Mouse (Mus musculus) ZHBTc4 (cell line): ENCODE measurements around the gene Apol7e.
"Not testable (repeated sequence)": the region's sequence is repeated elsewhere in the genome, so short reads cannot be mapped to it uniquely, and the experiment has no call there.

Experiments used
- DNase-seq: peaks from one replicate; pipeline ENCODE4 v3.0.0-alpha.2; 2011; ENCODE audit warnings: low read depth, low spot score

The Apol7e gene

DNA sequence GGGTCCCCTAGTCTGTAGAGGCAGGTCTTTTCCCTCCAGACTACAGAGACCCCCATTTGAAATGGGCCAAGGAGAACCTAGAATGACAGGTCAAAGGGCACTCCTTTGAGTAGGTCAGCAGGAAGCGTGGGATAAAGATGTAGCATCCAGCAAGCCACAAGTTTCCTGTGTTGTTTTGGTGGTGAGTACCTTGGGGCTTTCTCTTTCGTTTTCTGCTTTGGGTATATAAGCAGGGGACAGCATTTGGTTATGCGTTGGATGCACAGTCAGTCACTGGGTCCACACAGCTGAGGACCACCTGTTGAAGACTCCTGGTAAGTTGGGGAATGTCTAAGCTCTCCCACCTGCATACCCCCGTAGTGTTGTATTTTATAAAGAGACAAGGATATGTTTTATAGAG is at the start of gene Apol7e:
Apol7e (plus strand) TSS at position 202 of the 400 bp plus-strand sequence.
- DNase-seq = not testable (repeated sequence)

DNA sequence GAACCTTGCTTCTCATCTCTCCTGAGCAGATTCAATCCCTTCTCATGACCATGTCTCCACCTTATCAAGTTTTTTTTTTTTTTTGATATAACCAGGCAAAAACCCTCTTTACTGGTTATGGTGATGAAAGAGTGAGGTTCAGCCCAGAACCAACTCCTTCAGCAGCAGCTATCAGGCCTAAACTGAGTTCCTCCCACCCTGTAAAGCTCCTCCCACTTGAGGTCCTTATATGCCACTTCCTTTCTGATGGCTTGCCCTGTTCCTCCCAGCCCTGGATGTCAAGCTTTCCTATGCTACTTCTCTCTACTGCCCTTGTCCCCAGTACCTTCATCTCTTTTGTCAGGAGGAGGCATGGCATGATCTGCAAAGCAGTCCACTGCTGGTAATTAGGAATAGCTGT is 47.5 kb upstream of the Apol7e start:
- not testable (repeated sequence) for DNase-seq

DNA sequence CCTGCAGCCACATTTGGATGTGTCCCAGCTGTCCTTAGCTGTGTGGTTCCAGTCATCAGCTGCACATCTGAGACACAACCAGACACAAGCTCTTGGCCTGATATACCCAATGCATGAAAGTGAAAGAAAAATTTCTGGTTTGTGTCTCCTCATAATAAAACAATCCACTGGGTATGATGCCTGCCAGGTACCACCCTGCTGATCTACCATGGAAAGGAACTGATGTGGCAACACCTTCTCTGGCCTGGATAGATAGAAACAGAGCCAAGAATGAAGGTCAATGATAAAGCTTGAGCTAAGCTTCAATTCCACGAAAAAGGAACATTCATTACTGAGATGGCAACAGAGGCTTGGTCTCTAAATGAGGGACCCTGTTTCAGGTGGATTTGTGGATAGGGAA is 38.9 kb upstream of the Apol7e start:
- DNase-seq = not testable (repeated sequence)

DNA sequence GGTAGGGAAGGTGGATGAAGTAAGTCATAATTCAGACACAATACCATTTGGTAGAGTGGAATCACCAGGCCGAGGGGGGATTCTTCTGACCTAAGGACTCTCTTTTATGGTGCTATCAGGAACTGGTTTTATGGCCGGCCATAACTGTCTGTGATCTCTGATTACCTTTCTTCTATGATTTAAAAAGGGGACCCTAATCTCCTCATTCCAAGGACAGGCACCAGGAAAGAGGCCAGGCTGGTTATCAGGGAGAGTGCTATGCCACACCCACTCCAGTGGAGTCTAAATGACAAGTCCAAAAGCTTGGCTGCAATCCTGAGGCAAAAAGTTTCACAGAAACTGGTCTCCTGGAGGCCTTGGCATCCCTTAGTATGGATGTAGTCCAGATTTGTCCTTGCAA is 36.8 kb upstream of the Apol7e start:
- not testable (repeated sequence) for DNase-seq

DNA sequence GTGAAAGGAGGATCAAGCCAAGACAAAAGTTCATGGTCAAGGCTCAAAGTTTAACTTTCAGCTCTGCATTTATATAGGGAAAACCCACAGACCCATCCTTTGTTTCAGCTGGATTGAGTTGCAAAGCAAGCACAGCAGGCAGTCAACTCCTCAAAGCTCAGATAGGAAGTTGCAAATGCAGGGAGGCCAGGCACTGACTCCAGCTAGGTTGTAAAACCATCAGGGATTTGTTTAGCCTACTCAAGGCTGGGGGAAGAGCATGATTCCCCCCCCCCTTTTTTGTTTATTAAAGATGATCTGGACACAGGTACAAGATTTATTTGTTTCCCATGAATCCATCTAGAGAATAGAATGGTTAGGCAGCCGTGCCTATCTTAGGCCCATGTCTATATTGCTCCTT is 24.6 kb upstream of the Apol7e start:
- peak; percentile 51 for DNase-seq

DNA sequence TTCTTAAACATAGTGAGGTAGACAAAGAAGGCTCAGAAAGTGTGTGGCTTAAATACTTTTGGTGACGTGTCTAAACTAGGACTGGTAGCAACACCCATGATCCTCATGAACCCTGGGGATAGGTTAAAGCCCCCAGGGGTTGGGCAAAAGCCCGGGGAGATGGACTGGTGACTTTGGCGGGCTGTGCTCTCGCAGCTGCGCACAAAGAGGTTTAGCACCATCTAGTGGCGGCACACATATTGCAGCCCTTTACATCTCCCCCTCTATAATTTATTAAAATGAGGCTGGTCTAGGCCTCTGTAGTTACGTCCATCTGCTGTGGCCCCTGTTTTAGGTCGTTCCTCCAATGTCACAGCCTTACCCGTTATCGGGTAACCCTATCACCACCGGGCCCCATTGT is 14.7 kb upstream of the Apol7e start:
- peak; percentile 59 for DNase-seq

DNA sequence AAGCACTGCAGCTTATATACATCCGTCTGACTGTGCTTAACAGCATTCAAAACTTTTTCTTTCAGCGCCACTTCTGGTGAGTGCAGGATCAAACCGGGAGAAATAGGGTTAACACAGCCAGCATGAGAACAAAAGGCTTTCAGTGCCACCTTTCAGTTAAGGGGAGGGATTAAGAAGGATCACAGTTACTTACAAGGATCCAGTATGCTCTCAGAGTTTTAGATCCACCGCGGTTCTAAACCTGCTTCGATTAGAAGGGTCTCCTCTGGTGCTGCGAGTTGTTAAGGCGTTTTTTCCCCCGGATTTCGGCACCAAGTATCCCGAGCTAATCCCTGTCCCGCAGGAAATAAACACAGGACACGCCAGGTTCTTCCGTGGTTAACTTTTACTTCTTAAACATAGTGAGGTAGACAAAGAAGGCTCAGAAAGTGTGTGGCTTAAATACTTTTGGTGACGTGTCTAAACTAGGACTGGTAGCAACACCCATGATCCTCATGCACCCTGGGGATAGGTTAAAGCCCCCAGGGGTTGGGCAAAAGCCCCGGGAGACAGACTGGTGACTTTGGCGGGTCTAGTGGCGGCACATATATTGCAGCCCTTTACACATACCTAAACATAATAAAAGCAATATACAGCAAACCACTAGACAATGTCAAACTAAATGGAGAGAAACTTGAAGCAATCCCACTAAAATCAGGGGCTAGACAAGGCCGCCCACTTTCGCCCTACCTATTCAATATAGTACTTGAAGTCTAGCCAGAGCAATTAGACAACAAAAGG is 6.9 kb upstream of the Apol7e start:
- DNase-seq = not testable (repeated sequence)

DNA sequence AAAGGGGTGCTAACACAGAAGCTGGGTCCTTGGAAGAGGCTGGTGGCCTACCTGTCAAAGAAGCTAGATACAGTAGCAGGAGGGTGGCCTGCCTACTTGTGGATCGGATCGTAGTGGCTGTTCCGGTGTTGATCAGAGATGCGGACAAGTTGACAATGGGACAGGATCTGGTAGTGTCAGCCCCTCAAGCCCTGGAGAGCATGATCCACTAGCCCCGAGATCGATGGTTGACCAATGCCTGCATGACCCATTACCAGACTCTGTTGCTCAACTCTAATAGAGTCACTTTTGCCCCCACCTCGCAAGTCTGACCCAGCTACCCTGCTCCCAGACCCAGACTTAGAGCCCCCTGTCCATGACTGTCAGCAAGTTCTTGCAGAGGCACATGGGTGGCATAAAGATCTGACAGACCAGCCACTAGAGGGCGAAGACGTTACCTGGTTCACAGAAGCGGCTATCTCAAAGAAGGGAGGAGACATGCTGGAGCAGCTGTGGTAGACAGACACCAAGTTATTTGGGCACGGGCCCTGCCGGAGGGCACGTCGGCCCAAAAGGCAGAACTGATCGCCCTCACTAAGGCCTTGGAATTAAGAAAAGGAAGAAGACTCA is 3.9 kb upstream of the Apol7e start:
- DNase-seq = peak; percentile 67

DNA sequence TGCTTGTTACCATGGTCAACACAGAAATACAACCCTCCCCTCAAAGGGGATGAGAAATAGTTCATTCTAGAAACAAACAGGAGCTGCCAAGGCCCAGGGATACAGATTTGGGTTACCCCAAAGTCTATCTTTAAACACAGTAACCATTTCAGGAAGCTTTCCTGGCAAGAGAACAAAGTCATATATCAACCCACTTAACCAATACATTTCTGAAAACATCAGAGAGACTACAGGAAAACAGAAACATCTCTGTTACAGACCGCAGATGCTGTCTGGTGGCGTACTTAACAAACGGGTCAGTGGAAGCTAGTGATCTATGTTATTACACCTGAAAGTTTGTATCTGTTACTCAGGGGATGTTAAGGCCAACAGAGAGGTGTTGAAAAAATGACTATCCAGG is 6.6 kb downstream of the Apol7e start:
- DNase-seq = not testable (repeated sequence)

DNA sequence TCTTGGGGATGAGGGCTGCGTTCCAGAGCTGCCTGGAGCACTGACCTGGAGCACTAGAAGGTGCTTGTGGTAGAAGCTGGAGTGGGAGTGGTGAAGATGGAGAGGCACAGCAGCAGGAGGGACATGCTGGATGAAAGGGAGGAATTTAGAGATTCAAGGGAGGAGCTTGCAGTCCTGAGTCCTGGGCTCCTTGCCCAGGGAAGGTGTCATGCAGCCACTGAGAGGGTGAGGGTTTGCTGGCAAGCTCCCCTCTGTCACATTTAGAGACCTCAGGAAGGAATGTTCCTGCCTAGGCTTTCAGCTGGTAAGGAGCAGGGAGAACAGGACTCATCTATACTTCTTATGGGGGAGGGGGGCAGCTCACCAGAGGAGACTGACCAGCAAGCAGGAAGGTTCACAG is 10.3 kb downstream of the Apol7e start:
- not testable (repeated sequence) for DNase-seq

DNA sequence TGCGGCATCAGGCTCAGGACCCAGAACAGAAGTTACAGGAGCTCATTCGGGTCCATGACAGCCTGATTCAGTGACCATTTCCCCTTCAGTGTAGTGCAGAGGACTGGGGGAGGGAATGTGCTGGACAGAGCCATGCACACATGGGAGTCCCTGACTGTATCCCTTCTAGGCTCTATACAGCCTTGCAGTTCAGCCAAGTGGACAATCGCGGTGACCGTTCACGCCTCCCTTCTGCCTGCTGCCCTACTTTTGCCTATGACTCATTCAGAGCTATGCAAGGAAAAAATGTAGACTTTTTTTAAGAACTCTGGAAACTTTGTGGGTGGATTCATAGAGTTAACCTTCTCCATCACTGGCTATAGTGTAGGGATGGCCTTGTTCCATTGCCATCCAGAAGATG is 19.6 kb downstream of the Apol7e start:
- DNase-seq = not testable (repeated sequence)

DNA sequence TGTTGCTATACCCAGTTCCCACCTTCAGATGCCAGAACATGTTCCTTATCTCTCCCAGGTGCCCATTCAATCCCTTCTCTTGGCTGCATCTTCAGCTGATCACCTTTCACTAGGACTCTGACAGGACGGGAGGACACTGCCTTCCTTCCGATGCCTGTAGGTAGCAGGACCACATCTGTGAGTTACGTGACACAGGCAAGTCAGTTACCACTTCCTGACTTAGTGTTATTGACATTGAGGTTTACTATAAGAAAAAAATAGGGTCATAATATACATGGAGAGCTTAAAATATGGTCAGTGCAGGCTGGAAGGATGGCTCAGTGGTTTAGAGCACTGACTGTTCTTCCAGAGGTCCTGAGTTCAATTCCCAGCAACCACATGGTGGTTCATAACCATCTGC is 22.9 kb downstream of the Apol7e start:
- not testable (repeated sequence) for DNase-seq

DNA sequence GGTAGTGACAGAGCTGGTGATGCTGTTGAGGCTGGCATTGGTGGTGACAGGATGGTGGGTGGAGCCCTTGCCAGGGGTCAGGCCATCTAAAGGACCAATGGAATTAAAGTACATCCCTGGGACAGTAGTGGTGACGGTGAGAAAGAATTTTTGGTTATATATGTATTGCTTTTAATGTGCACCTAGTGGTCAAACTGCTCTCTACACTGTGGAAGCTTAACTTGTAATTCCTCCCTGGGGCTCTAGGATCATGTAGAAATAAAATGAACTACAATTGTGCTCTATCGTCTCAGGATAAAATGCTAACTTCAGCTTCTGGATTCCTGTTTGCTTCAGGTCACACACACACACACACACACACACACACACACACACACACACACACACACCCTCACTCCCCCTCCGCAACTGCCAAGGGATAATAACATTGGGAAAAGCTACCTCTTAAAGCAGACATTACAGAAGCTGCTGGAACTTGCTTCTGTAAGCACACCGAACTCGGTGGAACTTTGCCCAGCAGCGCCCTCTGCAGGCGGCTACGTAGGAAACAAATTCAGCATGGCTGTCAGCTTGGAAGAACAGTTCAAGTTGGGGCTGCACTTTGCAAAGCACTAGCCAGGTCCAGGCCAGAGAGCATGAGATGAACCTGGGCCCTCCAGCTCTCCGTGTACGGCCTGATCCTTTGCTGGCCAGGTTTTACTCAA is 25.7 kb downstream of the Apol7e start:
- not testable (repeated sequence) for DNase-seq

DNA sequence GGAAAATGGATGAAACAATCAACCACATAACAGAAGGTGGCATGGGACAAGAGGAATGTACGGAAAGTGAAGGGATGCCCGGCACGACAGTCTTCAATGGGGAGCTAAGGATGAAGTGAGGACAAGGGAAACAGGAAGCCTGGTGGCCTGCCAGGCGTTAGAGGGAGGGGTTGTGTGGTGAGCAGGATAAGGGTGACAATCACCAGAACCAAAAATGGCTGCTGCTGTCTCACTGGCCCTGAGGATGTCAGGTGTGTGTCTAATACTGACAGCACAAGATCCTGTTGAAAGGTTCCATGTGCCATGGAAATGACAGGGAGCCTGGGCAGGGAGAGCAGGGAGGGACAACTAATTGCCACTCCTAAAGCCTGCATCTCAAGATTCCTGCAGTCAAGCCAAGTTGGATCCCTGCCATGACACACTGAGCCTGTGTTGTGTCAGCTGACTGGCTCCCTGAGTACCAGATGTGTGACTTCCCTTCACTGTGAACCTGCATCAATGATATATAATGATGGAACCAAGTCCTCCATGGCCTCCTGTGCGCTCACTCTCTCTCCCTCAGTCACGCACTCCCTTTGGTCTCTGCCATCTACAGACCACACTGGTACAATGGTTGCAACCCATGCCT is 26.9 kb downstream of the Apol7e start:
- not testable (repeated sequence) for DNase-seq

DNA sequence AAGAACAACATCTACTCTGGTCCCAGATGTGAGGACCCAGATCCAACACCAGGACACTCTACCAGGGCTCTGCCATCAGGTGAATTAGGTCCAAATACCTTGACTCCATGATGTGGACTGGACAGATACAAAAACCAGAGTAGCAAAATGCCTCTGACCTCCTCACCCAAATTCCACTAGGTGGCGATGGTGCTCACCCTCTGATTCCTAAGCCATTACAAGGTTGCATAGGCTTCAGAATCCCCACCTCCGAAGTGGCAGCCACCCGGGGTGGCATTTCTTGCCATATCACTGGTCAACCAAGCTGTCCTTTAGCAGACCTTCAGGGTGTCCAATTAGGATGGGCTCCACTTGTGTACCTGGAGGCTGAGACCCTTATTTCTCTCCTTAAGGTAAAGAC is 28.5 kb downstream of the Apol7e start:
- DNase-seq = peak; percentile 39

DNA sequence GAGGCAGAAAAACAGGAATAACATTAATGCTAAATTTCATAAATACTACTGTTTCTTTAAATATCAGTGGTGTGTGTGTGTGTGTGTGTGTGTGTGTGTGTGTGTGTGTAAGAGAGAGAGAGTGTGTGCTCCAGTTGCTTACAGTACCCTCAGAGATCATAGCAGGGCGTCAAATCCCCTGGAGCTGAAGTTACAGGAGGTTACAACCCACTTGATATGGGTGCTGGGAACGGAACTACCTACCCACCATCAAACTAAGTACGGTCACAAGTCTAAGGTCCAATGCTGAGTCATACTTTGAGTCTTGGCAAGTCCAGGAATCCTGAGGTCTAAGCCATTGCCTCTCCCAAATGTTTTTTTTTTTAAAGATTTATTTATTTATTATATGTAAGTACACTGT is 29.1 kb downstream of the Apol7e start:
- not testable (repeated sequence) for DNase-seq

DNA sequence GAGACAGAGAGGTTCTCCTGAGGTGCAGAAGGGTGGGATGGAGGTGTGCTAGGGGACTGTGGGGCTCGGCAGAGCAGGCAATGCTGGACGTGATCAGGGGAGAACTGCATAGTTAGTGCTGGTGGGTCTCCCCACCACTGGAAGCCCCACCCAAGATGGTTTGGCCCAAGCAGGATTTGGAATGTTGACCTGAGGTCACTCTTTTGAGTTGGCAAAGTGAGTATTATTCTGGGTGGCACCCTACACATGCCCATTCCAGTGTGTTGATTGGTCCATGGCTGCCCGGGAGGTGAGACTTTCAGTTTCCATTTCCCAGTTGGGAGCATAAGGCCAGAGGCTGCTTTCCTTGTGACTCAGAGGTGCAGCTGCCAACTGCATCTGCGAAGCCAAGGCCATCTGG is 30.1 kb downstream of the Apol7e start, which contains the start of gene Apol9b:
Apol9b (plus strand) TSS at position 301 of the 400 bp plus-strand sequence.
- not testable (repeated sequence) for DNase-seq

DNA sequence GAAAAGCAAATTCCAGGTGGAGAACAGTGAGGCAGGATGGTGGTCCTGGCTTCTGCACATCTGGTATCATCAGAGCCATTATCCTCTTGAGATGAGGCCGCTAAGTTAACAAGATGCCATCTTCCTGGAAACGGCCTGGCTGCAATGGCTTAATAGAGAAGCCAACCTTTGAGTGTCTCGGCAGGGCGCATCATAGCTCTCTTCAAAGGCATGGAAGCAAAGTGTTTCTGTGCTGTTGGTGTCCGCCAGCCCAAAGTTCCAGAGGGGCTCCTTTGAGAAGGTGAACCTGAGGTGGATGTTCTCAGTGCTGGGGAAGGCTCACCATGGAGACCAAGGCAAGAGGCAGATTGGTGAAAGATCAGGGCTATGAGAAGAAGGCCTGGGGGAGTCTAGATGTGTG is 32.9 kb downstream of the Apol7e start:
- no peak for DNase-seq

DNA sequence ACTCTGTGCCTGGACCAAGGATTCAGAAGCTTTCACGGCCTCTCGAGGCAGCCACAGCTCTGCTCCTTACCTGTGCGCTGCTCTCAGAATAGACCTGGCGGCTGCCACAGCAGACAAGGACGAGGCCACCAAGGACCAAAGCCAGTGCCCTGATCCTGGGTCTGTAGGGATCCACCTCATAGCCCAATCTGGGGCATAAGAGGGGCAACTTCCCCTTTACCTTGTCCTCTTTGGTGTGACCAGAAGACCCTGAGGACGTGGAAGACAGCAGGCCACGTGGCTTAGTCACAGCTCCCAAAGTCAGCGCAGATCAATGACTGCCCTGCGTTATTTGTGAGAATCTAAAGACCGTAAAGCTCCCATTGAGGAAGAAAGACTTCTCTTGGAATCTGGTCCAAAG is 34.2 kb downstream of the Apol7e start:
- not testable (repeated sequence) for DNase-seq

DNA sequence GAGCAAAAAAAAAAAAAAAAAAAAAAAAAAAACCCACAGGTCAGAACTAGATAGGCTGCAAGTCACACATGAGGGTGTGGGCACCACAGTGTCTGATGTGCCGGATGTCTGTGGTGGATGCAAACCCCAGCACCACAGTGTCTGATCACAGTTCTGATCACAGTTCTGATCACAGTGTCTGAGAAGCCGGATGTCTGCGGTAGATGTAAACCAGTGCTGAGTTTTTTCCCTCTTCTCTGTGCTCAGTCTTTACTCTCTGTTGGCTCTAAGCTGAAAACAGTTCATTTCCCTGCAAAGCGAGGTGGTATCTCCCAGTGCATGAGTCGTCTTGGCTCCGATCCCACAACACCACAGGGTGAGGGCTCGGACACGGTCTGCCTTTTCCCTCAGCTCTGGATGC is 34.7 kb downstream of the Apol7e start:
- DNase-seq = not testable (repeated sequence)

DNA sequence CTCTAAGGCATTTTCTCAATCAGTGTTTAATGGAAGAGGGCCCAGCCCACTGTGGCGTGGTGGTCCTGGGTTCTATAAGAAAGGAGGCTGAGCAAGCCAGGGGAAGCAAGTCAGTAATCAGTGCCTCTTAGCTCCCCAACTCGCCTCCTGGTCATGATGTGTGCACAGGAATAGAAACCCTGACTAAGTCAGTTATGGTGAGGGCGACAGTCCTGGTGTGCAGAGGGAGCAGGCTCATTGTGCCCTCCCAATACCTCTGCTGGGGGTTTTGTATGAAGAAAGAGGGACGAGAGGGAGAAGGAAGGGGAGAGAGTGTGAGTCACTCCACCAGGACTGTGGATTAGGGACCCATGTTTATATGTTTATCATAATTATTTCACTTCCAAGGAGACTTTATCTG is 35.2 kb downstream of the Apol7e start:
- DNase-seq = not testable (repeated sequence)
